Mouse (Mus musculus): ENCODE data around the gene Phldb1. TPM values are rescaled to one million over a fixed set of nuclear protein-coding genes. Genes with fewer than 3 reads are reported as not detected.

Gene Phldb1
- total and polyA plus RNA-seq, 3 experiments: 13.8 to 23.0 TPM; not detected in 1

DNA sequence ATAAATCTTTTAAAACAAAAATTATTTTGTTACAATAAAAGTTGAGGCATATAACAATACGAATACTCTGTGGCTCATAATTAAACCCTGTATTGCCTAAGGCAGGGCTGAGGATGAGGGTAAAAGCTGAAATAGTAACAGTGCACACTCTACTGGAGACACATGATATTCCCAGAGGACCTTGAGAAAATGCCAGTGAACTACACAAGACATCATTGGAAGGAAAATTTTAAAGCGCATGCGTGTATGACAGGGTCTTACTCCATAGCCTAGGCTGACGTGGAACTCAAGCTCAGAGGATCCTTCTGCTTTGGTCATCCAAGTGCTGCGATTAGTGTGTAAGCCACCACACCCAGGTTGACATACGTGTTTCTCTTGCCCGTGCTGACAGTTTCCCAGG, 13.5 kb upstream of the Phldb1 start:
- no peaks in the 10 kb centered on the region for H3K9me3 ChIP-seq (replicated peaks; ENCODE audit: insufficient read depth, low read length)
- TF ChIP-seq ZC3H11A (IDR thresholded peaks at IDR 0.05; ENCODE audit: low read depth, low read length): no peak
- TF ChIP-seq MXI1 (IDR thresholded peaks at IDR 0.05; ENCODE audit: low read depth, low read length): no peak
- H3K27me3 ChIP-seq (ENCODE audit: control insufficient read depth in 1 of 2, insufficient read depth in 2 of 2, low read length in 2 of 2): no peaks in the 10 kb centered on the region
- H3K27ac ChIP-seq (ENCODE audit: control insufficient read depth, low read depth, low read length): no peak overlapping the region
- H3K9ac ChIP-seq (ENCODE audit: control insufficient read depth, low read depth, low read length, poor library complexity, severe bottlenecking): no peak overlapping the region
- peaks cover 0 to 40% of the 10 kb centered on the region in 2 experiments; a peak in 2 of 4 replicates for H3K36me3 ChIP-seq (ENCODE audit: control insufficient read depth in 1 of 2, insufficient read depth in 2 of 2, low read length in 2 of 2)
- H3K79me2 ChIP-seq (ENCODE audit: control insufficient read depth, insufficient read depth, low read length, poor library complexity): 0 out of 2 replicates have a peak, but pooled peaks cover 1% of the 10 kb centered on the region
- no peak overlapping the region for H3K4me3 ChIP-seq (ENCODE audit: control insufficient read depth in 1 of 2, insufficient read depth in 1 of 2, low read depth in 2 of 2, low read length in 2 of 2)
- no peak for DNase-seq (ENCODE audit: low read depth, low spot score)
- no peaks in the 10 kb centered on the region for H3K4me1 ChIP-seq (ENCODE audit: control insufficient read depth in 1 of 2, insufficient read depth in 2 of 2, low read length in 2 of 2)

DNA sequence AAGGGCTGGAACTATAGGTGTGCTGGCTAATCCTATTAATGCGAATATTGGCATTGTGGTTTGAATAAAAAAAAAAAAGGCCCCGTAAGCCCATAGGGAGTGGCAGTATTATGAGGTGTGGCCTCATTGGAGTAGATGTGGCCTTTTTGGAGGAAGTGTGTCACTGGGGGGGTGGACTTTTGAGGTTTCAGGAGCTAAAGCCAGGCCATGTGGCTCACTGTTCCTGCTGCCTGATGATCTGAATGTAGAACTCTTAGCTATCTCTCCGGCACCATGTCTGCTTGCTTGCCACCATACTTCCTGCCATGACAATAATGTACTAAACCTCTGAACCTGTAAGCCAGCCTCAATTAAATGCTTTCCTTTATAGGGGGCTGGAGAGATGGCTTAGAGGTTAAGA, 12.3 kb upstream of the Phldb1 start:
- H3K27me3 ChIP-seq (ENCODE audit: control insufficient read depth in 1 of 2, insufficient read depth in 2 of 2, low read length in 2 of 2): no peaks in the 10 kb centered on the region
- H3K36me3 ChIP-seq (ENCODE audit: control insufficient read depth in 1 of 2, insufficient read depth in 2 of 2, low read length in 2 of 2): peaks cover 0 to 37% of the 10 kb centered on the region in 2 experiments; a peak in 2 of 4 replicates
- no peaks in the 10 kb centered on the region for H3K4me1 ChIP-seq (ENCODE audit: control insufficient read depth in 1 of 2, insufficient read depth in 2 of 2, low read length in 2 of 2)
- no peak for DNase-seq (ENCODE audit: low read depth, low spot score)
- no peak overlapping the region for H3K9ac ChIP-seq (ENCODE audit: control insufficient read depth, low read depth, low read length, poor library complexity, severe bottlenecking)
- TF ChIP-seq MAZ (IDR thresholded peaks at IDR 0.05; ENCODE audit: low read depth, low read length) (no peak), ETS1 (IDR thresholded peaks at IDR 0.05; ENCODE audit: low read depth, low read length) (no peak), MYC (IDR thresholded peaks at IDR 0.05; ENCODE audit: low read depth, low read length) (no peak), CHD1 (IDR thresholded peaks at IDR 0.05; ENCODE audit: low read depth, low read length) (no peak), ZNF384 (IDR thresholded peaks at IDR 0.05; ENCODE audit: low read depth, low read length) (no peak), MYB (IDR thresholded peaks at IDR 0.05; ENCODE audit: low read depth, low read length) (no peak), E2F4 (IDR thresholded peaks at IDR 0.05; ENCODE audit: borderline replicate concordance, low read depth, low read length) (no peak), MAX (IDR thresholded peaks at IDR 0.05; ENCODE audit: low read length) (no peak), SIN3A (IDR thresholded peaks at IDR 0.05; ENCODE audit: low read length) (no peak), ZKSCAN1 (IDR thresholded peaks at IDR 0.05; ENCODE audit: low read depth, low read length) (no peak), SMC3 (IDR thresholded peaks at IDR 0.05; ENCODE audit: low read depth, low read length) (no peak)
- H3K79me2 ChIP-seq (ENCODE audit: control insufficient read depth, insufficient read depth, low read length, poor library complexity): 0 out of 2 replicates have a peak, but pooled peaks cover 1% of the 10 kb centered on the region
- H3K27ac ChIP-seq (ENCODE audit: control insufficient read depth, low read depth, low read length): no peak overlapping the region
- H3K9me3 ChIP-seq (replicated peaks; ENCODE audit: insufficient read depth, low read length): no peaks in the 10 kb centered on the region
- H3K4me3 ChIP-seq (ENCODE audit: control insufficient read depth in 1 of 2, insufficient read depth in 1 of 2, low read depth in 2 of 2, low read length in 2 of 2): no peak overlapping the region

DNA sequence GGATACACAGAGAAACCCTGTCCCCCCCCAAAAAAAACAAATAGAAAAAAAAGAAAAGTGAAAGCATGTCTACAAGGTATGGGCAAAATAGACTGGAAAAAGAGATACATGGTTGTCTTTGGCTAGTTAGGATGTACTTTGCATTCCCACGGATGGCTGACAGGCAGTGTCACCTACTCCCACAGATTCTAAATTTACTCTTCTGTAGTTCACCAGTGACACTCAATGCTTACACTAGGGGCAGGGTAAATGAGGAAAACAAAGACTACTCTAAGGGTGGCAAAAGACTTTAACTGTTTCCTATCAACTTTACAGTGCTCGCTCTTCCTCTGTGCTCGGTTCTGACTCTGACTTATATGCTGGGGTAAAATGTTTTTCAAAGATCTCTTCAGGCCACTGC, 11.7 kb upstream of the Phldb1 start:
- Histone ChIP-seq H3K4me1 (ENCODE audit: control insufficient read depth in 1 of 2, insufficient read depth in 2 of 2, low read length in 2 of 2) (no peaks in the 10 kb centered on the region), H3K9ac (ENCODE audit: control insufficient read depth, low read depth, low read length, poor library complexity, severe bottlenecking) (no peak overlapping the region), H3K79me2 (ENCODE audit: control insufficient read depth, insufficient read depth, low read length, poor library complexity) (0 out of 2 replicates have a peak, but pooled peaks cover 1% of the 10 kb centered on the region), H3K27me3 (ENCODE audit: control insufficient read depth in 1 of 2, insufficient read depth in 2 of 2, low read length in 2 of 2) (no peaks in the 10 kb centered on the region), H3K4me3 (ENCODE audit: control insufficient read depth in 1 of 2, insufficient read depth in 1 of 2, low read depth in 2 of 2, low read length in 2 of 2) (no peak overlapping the region), H3K27ac (ENCODE audit: control insufficient read depth, low read depth, low read length) (no peak overlapping the region), H3K36me3 (ENCODE audit: control insufficient read depth in 1 of 2, insufficient read depth in 2 of 2, low read length in 2 of 2) (peaks cover 0 to 37% of the 10 kb centered on the region in 2 experiments; a peak in 2 of 4 replicates), H3K9me3 (replicated peaks; ENCODE audit: insufficient read depth, low read length) (no peaks in the 10 kb centered on the region)
- no peak for DNase-seq (ENCODE audit: low read depth, low spot score)
- TF ChIP-seq SIN3A (IDR thresholded peaks at IDR 0.05; ENCODE audit: low read length): no peak
- no peak for TF ChIP-seq NELFE (IDR thresholded peaks at IDR 0.05; ENCODE audit: low read depth, low read length)
